Mouse (Mus musculus) olfactory bulb, adult 2 months (tissue): Measurements from ENCODE around the gene Lrrn4cl. TPM values are rescaled to one million over a fixed set of nuclear protein-coding genes. Genes with fewer than 3 reads are reported as not detected.
"Not testable (repeated sequence)": the region's sequence is repeated elsewhere in the genome, so short reads cannot be mapped to it uniquely, and the experiment has no call there.

Experiments
- H3K27ac ChIP-seq: fragments of 200-500 bp; 2 replicates; pipeline ENCODE4 v1.5.1; 2012; ENCODE audit warnings: low read depth, low read length; ENCODE audit not compliant: insufficient read depth
- H3K4me1 ChIP-seq: fragments of 200-500 bp; 2 replicates; pipeline ENCODE4 v1.6.1; 2012; ENCODE audit warnings: low read length; ENCODE audit not compliant: control insufficient read depth, insufficient read depth
- H3K4me3 ChIP-seq: fragments of 200-500 bp; 2 replicates; pipeline ENCODE4 v1.5.1; 2012; ENCODE audit warnings: mild to moderate bottlenecking, low read depth, low read length, moderate library complexity; ENCODE audit not compliant: insufficient read depth
- CTCF ChIP-seq: fragments of 200-500 bp; IDR thresholded peaks from 2 replicates; pipeline ENCODE4 v1.5.1; 2012; ENCODE audit warnings: low read depth, mild to moderate bottlenecking, low read length, moderate library complexity; ENCODE audit not compliant: insufficient read depth
- POLR2A ChIP-seq: fragments of 200-500 bp; IDR thresholded peaks from 2 replicates; pipeline ENCODE4 v1.6.1; 2012; ENCODE audit warnings: mild to moderate bottlenecking, low read depth, low read length, moderate library complexity; ENCODE audit not compliant: insufficient read depth
- WGBS: fragments of 180-500 bp; shearing (Covaris S2); methylation state at CpG from one replicate; pipeline ENCODE4 v1.1.7; 2018; 5-methylcytosine and 5-hydroxymethylcytosine counted together
- polyA plus RNA-seq: library from polyadenylated mRNA; stranded (reverse); fragments of >200 nt; gene quantifications from 2 replicates; pipeline ENCODE4 v1.2.4, GENCODE M21; 2012; ENCODE audit warnings: low replicate concordance; ENCODE audit not compliant: missing spikeins, insufficient read depth, insufficient read length

Gene Lrrn4cl
- polyA plus RNA-seq, 1 experiment = not detected

GRCm38 (mm10) chr19:8887585-8888463 is 37.3 kb downstream of the Lrrn4cl start:
- TF ChIP-seq CTCF (no peak), POLR2A (no peak)
- H3K4me1 ChIP-seq = no peaks in the 10 kb centered on the region
- H3K27ac ChIP-seq = no peak overlapping the region
- peak overlapping the region; percentile 69 for H3K4me3 ChIP-seq
- WGBS = 20% methylated on average over 19 of the region's 19 CpGs

GRCm38 (mm10) chr19:8888511-8889385 is 38.2 kb downstream of the Lrrn4cl start, which contains the start of the genes 1810009A15Rik and Gm49416:
Gene 1810009A15Rik (plus strand): TSS chr19:8888853.
Gene Gm49416 (plus strand): TSS chr19:8888926.
- under 1% methylated on average over 58 of the region's 58 CpGs for WGBS
- Histone ChIP-seq H3K4me1 (peaks cover 2% of the 10 kb centered on the region; the same call in 1 of the 2 replicates), H3K27ac (0 out of 2 replicates have a peak within 1 kb of the TSS, but pooled peaks have one; percentile 17), H3K4me3 (peak within 1 kb of the TSS; percentile 69)
- no peak for TF ChIP-seq CTCF
- no peak; the same call in 1 of the 2 replicates for TF ChIP-seq POLR2A

GRCm38 (mm10) chr19:8892829-8893766 is 42.5 kb downstream of the Lrrn4cl start, which contains the start of gene Ints5:
Gene Ints5 (plus strand): TSS chr19:8893005.
- peaks cover 9% of the 10 kb centered on the region for H3K4me1 ChIP-seq
- TF ChIP-seq CTCF (no peak), POLR2A (peak; percentile 91)
- WGBS = under 1% methylated on average over 54 of the region's 54 CpGs
- H3K4me3 ChIP-seq = peak within 1 kb of the TSS; percentile 93
- H3K27ac ChIP-seq = no peak within 1 kb of the TSS

- H3K4me3 ChIP-seq = no peak overlapping the region
- H3K4me1 ChIP-seq = peaks cover 9% of the 10 kb centered on the region
- no peak for TF ChIP-seq CTCF
- no peak for TF ChIP-seq POLR2A
- WGBS = 81% methylated on average over 9 of the region's 9 CpGs
- no peak overlapping the region for H3K27ac ChIP-seq
Measured at GRCm38 (mm10) chr19:8895397-8895960, 44.9 kb downstream of the Lrrn4cl start.

GRCm38 (mm10) chr19:8896231-8896630 is 45.7 kb downstream of the Lrrn4cl start:
- not testable (repeated sequence) for H3K27ac ChIP-seq, H3K4me1 ChIP-seq, H3K4me3 ChIP-seq
- WGBS = 92% methylated on average over 5 of the region's 5 CpGs

- 0 out of 2 replicates have a peak overlapping the region, but pooled peaks have one; percentile 8 for H3K27ac ChIP-seq
- H3K4me1 ChIP-seq = not testable (repeated sequence)
- WGBS = 15% methylated on average over 21 of the region's 21 CpGs
- H3K4me3 ChIP-seq = peak overlapping the region; percentile 83
Measured at GRCm38 (mm10) chr19:8897211-8897864, 46.8 kb downstream of the Lrrn4cl start.

- WGBS = under 1% methylated on average over 53 of the region's 53 CpGs
- Histone ChIP-seq H3K4me3 (peak within 1 kb of the TSS; percentile 83), H3K27ac (peak within 1 kb of the TSS; percentile 77), H3K4me1 (peaks cover 9% of the 10 kb centered on the region)
- TF ChIP-seq POLR2A (peak; percentile 74), CTCF (peak; percentile 40; the same call in 1 of the 2 replicates)
Measured at GRCm38 (mm10) chr19:8897865-8898495, 47.4 kb downstream of the Lrrn4cl start, which contains the start of gene Ganab. Gene Ganab (plus strand): TSS chr19:8898071.
